Mouse (Mus musculus) embryonic facial prominence, embryonic 10.5 days (tissue): ENCODE measurements around the gene Erc2. TPM values are rescaled to one million over a fixed set of nuclear protein-coding genes. Genes with fewer than 3 reads are reported as not detected.

Experiments used
- DNase-seq: peaks from one replicate; pipeline ENCODE4 v3.0.0-alpha.2; 2017; ENCODE audit warnings: low spot score
- H3K27ac ChIP-seq: fragments of 300-500 bp; sonication (generic); replicated peaks from 2 replicates; pipeline ENCODE4 v1.5.1; 2016; ENCODE audit warnings: mild to moderate bottlenecking
- H3K27me3 ChIP-seq: fragments of 300-500 bp; sonication (generic); replicated peaks from 2 replicates; pipeline ENCODE4 v1.6.1; 2016; ENCODE audit warnings: low read depth, mild to moderate bottlenecking; ENCODE audit not compliant: poor library complexity, severe bottlenecking
- H3K36me3 ChIP-seq: fragments of 300-500 bp; sonication (generic); replicated peaks from 2 replicates; pipeline ENCODE4 v1.6.1; 2016; ENCODE audit warnings: mild to moderate bottlenecking, moderate library complexity
- H3K4me1 ChIP-seq: fragments of 300-500 bp; sonication (generic); 2 replicates; pipeline ENCODE4 v1.6.1; 2016
- H3K4me3 ChIP-seq: fragments of 300-500 bp; sonication (generic); 2 replicates; pipeline ENCODE4 v1.5.1; 2016; ENCODE audit warnings: mild to moderate bottlenecking, moderate library complexity
- H3K9me3 ChIP-seq: fragments of 300-500 bp; sonication (generic); 2 replicates; pipeline ENCODE4 v1.6.1; 2016; ENCODE audit warnings: mild to moderate bottlenecking
- WGBS: fragments of 180-500 bp; shearing (Covaris S2); methylation state at CpG from one replicate; pipeline ENCODE4 v1.1.7; 2016; 5-methylcytosine and 5-hydroxymethylcytosine counted together
- polyA plus RNA-seq: library from polyadenylated mRNA; unstranded; fragments of >200 nt; fragmentation: Nextera tagmentation; extraction: Ambion mirVana; gene quantifications from 2 replicates; pipeline ENCODE4 v1.2.1, GENCODE M21; 2016

The Erc2 gene
- polyA plus RNA-seq, 1 experiment from 2014 or later = 7.2 TPM

GRCm38 (mm10) chr14:27669939-27670338 lies 47.7 kb downstream of the Erc2 start:
- no peaks in the 10 kb centered on the region for H3K9me3 ChIP-seq
- H3K27ac ChIP-seq = no peak overlapping the region
- H3K36me3 ChIP-seq = no peaks in the 10 kb centered on the region
- no peak overlapping the region for H3K4me3 ChIP-seq
- no peak for DNase-seq
- H3K27me3 ChIP-seq = no peaks in the 10 kb centered on the region
- 79% methylated on average over 3 of the region's 3 CpGs for WGBS
- 0 out of 2 replicates have a peak, but pooled peaks cover 3% of the 10 kb centered on the region for H3K4me1 ChIP-seq

- DNase-seq = no peak
- H3K9me3 ChIP-seq = no peaks in the 10 kb centered on the region
- no peaks in the 10 kb centered on the region for H3K27me3 ChIP-seq
- no peaks in the 10 kb centered on the region for H3K36me3 ChIP-seq
- 94% methylated on average over 7 of the region's 7 CpGs for WGBS
- H3K4me3 ChIP-seq = no peak overlapping the region
- no peak overlapping the region for H3K27ac ChIP-seq
- H3K4me1 ChIP-seq = 0 out of 2 replicates have a peak, but pooled peaks cover 3% of the 10 kb centered on the region
Observed at GRCm38 (mm10) chr14:27672761-27673160, 50.5 kb downstream of the Erc2 start.

DNA sequence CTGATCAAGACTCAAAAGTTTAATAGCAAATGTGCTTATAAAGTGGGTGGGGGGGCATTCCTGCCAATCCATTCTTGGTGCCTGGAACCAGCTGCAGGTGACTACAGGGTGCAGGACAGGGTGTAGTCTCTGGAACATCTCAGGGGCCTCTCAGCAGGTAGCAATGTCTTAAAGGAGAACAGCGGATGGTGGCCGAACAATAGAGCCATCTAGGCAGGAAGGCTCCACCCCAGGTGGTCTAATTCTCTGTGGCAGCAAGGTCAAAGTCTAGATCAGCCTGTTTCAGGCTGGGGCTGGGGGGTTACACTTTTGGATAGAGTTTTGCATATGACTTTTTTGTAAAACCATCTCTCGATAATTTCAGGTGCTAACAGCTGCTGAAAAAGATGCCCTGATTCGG lies 51.9 kb downstream of the Erc2 start:
- no peaks in the 10 kb centered on the region for H3K4me1 ChIP-seq
- WGBS = 79% methylated on average over 4 of the region's 4 CpGs
- no peaks in the 10 kb centered on the region for H3K36me3 ChIP-seq
- H3K27ac ChIP-seq = no peak overlapping the region
- no peak for DNase-seq
- H3K9me3 ChIP-seq = no peaks in the 10 kb centered on the region
- no peak overlapping the region for H3K4me3 ChIP-seq
- H3K27me3 ChIP-seq = no peaks in the 10 kb centered on the region

GRCm38 (mm10) chr14:27674561-27674960 lies 52.3 kb downstream of the Erc2 start:
- WGBS = 87% methylated on average over 10 of the region's 10 CpGs
- Histone ChIP-seq H3K4me3 (no peak overlapping the region), H3K9me3 (no peaks in the 10 kb centered on the region), H3K36me3 (no peaks in the 10 kb centered on the region), H3K27ac (no peak overlapping the region), H3K4me1 (no peaks in the 10 kb centered on the region), H3K27me3 (no peaks in the 10 kb centered on the region)
- no peak for DNase-seq

DNA sequence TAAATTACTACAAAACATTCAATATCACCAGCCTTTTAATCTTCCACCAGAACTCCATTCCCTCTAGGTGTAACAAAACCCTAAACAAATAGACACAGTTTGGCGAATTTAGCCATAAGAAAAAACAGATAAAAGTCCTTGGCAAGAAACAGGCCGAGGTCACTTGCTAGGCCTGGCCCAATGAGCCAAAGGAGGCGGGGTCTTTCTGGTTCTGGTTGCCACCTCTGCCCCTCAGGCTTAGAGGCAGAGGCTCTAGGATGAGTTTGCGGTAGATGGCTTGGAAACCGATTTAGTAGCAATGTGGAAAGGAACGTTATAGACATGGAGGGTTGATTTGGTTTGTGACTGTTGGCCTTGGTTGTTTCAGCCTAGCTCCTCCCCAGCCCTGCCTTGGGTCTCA lies 52.8 kb downstream of the Erc2 start:
- Histone ChIP-seq H3K4me3 (no peak overlapping the region), H3K4me1 (no peaks in the 10 kb centered on the region), H3K27ac (no peak overlapping the region), H3K36me3 (no peaks in the 10 kb centered on the region), H3K9me3 (no peaks in the 10 kb centered on the region), H3K27me3 (no peaks in the 10 kb centered on the region)
- WGBS = 88% methylated on average over 6 of the region's 6 CpGs
- DNase-seq = no peak

DNA sequence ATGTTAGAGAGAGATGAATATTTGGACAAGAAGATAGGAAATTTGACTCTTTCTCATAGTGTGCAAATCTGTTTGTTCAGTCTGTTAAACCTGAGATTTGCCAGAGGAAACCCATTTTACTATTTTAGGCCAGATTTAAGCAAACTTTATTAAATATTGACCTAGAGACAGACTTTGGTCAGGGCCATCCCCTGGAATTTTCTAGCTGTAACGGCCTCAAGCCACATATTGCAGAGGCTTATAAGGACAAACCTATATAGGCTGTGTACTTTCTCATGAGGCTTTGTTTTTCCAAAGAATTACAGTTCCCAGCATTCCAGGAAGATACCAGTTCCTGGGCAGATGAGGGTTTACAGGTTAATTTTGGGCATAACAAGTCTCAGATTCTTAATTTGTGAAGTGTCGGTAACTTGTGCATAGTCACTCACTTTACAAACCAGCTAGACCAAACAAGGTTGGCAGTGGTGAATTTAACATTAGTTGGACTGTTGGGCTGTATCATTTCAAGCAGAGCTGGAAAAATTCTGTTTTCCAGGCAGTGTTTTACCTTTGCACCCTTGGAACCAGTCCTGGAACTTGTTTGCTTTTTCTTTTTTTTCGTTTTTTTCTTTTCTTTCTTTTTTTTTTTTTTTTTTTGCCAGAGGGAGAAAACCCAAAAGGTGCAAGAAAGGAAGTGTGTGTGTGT lies 60.3 kb downstream of the Erc2 start:
- H3K27ac ChIP-seq = no peak overlapping the region
- H3K4me3 ChIP-seq = no peak overlapping the region
- no peaks in the 10 kb centered on the region for H3K9me3 ChIP-seq
- no peaks in the 10 kb centered on the region for H3K36me3 ChIP-seq
- H3K27me3 ChIP-seq = no peaks in the 10 kb centered on the region
- DNase-seq = no peak
- H3K4me1 ChIP-seq = no peaks in the 10 kb centered on the region
- 78% methylated on average over 3 of the region's 3 CpGs for WGBS

DNA sequence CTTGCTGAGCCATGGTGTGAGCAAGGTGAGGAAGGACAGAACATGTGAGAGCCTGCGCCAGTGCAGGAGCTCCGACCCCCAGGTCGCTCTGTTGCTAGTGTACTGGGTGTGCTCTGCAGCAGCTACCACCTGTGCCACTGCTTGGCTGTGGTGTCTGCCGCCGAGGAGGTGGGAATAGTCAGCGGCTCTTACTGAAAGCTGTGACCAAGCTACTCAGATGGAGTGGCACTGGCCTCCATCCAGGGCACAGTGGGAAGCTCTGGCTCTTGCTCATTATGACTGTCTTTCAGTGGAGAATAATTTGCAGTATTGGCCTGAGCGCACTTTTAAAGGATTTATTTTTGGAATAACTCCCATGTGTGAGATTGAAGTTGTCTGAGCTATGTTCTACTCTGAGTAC lies 73.6 kb downstream of the Erc2 start:
- Histone ChIP-seq H3K27me3 (no peaks in the 10 kb centered on the region), H3K36me3 (no peaks in the 10 kb centered on the region)

GRCm38 (mm10) chr14:27717364-27717763 lies 95.1 kb downstream of the Erc2 start:
- no peaks in the 10 kb centered on the region for H3K27me3 ChIP-seq
- H3K36me3 ChIP-seq = no peaks in the 10 kb centered on the region
- H3K9me3 ChIP-seq = no peaks in the 10 kb centered on the region
- DNase-seq = no peak
- 84% methylated on average over 7 of the region's 7 CpGs for WGBS
- H3K27ac ChIP-seq = no peak overlapping the region
- no peak overlapping the region for H3K4me3 ChIP-seq
- no peaks in the 10 kb centered on the region for H3K4me1 ChIP-seq

More for the DNA sequence above, 73.6 kb downstream of the Erc2 start:
- 88% methylated on average over 7 of the region's 7 CpGs for WGBS
- Histone ChIP-seq H3K27ac (no peak overlapping the region), H3K4me1 (no peaks in the 10 kb centered on the region), H3K9me3 (no peaks in the 10 kb centered on the region), H3K4me3 (no peak overlapping the region)
- DNase-seq = no peak

GRCm38 (mm10) chr14:27719601-27720000 lies 97.4 kb downstream of the Erc2 start:
- Histone ChIP-seq H3K27me3 (no peaks in the 10 kb centered on the region), H3K4me3 (no peak overlapping the region), H3K4me1 (no peaks in the 10 kb centered on the region), H3K36me3 (no peaks in the 10 kb centered on the region), H3K9me3 (no peaks in the 10 kb centered on the region), H3K27ac (no peak overlapping the region)
- DNase-seq = no peak
- 85% methylated on average over 4 of the region's 4 CpGs for WGBS

- 92% methylated on average over 3 of the region's 3 CpGs for WGBS
Observed at GRCm38 (mm10) chr14:27720944-27721343, 98.7 kb downstream of the Erc2 start.

DNA sequence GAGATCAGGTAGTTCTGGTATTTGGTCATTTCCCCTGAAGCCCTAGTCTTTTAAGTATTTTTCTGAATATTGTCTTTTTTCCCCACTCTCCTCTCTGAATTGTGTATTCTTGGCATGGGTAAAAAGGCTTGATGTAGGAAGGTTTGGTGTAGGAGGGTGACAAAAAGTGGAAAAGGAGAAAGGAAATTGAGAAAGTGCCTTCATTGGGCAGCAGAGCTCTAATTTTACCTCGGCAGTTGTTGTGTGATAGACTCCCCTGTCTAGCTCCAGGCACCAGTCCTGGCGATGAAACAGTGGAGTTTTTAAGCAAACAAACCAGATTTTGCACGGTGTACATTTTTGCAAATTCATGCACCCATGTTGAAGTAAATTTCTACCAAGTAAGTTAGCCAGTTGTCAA lies 99.5 kb downstream of the Erc2 start:
- 80% methylated on average over 3 of the region's 3 CpGs for WGBS
- no peak for DNase-seq
- no peak overlapping the region for H3K27ac ChIP-seq
- H3K4me3 ChIP-seq = no peak overlapping the region
- no peaks in the 10 kb centered on the region for H3K36me3 ChIP-seq
- H3K9me3 ChIP-seq = no peaks in the 10 kb centered on the region
- no peaks in the 10 kb centered on the region for H3K27me3 ChIP-seq
- no peaks in the 10 kb centered on the region for H3K4me1 ChIP-seq

More at GRCm38 (mm10) chr14:27720944-27721343, 98.7 kb downstream of the Erc2 start:
- no peaks in the 10 kb centered on the region for H3K4me1 ChIP-seq
- no peak for DNase-seq
- no peak overlapping the region for H3K27ac ChIP-seq
- no peaks in the 10 kb centered on the region for H3K36me3 ChIP-seq
- H3K4me3 ChIP-seq = no peak overlapping the region
- no peaks in the 10 kb centered on the region for H3K27me3 ChIP-seq
- no peaks in the 10 kb centered on the region for H3K9me3 ChIP-seq

DNA sequence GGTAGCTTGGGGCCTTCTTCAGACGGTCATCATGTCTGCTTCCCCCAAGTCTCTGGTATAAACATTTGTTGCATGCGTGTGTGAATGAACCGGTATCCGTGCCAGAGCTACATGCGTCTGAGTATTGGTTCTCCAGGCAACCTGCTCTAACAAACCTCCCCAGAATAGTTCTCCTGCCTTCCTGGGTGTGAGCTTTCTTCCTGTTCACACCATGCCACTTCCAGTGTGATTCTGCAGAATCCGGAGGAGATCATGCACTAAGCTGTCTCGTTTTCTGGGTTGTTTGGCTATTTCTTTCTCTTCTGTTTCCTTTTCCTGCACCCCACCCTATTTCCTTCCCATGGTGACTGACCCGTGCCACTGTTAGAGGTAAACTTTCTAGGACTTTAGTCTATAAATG lies 105.3 kb downstream of the Erc2 start:
- no peak overlapping the region for H3K4me3 ChIP-seq
- H3K27me3 ChIP-seq = no peaks in the 10 kb centered on the region
- DNase-seq = no peak
- no peaks in the 10 kb centered on the region for H3K36me3 ChIP-seq
- H3K9me3 ChIP-seq = no peaks in the 10 kb centered on the region
- H3K27ac ChIP-seq = no peak overlapping the region
- H3K4me1 ChIP-seq = no peaks in the 10 kb centered on the region; the same call in 1 of the 2 replicates
- 83% methylated on average over 8 of the region's 8 CpGs for WGBS

GRCm38 (mm10) chr14:27731086-27731485 lies 108.9 kb downstream of the Erc2 start:
- 63% methylated on average over 4 of the region's 4 CpGs for WGBS
- Histone ChIP-seq H3K36me3 (no peaks in the 10 kb centered on the region), H3K9me3 (no peaks in the 10 kb centered on the region), H3K27me3 (no peaks in the 10 kb centered on the region), H3K4me1 (peaks cover 2% of the 10 kb centered on the region; the same call in 1 of the 2 replicates), H3K27ac (no peak overlapping the region), H3K4me3 (no peak overlapping the region)
- DNase-seq = no peak
